22 mouse cellular contexts compared by ENCODE assay signal in the genomic region with DNA sequence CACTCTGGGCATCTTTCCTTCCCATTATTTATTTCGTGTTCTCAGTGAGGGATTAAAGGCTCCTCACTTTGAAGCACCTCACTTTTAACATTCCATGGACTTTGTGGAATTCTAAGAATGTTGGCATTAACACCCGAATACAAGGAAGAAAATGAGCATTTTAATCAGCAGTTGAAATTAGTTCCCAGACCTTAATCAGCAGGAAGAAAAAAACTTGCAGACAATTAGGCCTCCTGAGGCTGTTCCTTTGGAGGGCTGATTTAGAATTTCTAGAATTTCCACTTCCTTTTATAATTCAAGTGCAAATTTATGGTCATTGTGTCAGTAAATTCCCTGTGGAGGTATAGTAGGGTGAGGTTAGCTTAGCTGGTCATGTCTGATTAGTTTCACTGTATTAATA.
"Had no signal": no experiment of that assay in that cellular context is flagged by ENCODE, and none has a peak within 500 bp of the region (broad histone marks: within the 10 kb centered on the region; RNA-seq: fewer than 3 reads in every experiment).

No protein-coding gene starts in this region.

- H3K4me1 ChIP-seq: limb, embryonic 10.5 days; limb, embryonic 13.5 days; liver, embryonic 12.5 days; liver, embryonic 15.5 days; lung, embryonic 15.5 days; megakaryocyte, embryonic 14.5 days; midbrain, embryonic 10.5 days; midbrain, embryonic 13.5 days; neural tube, embryonic 13.5 days; stomach, embryonic 15.5 days had no signal

- H3K36me3 ChIP-seq: limb, embryonic 10.5 days; limb, embryonic 13.5 days; liver, embryonic 12.5 days; liver, embryonic 15.5 days; lung, embryonic 15.5 days; midbrain, embryonic 10.5 days; midbrain, embryonic 13.5 days; neural tube, embryonic 13.5 days; stomach, embryonic 15.5 days had no signal

- H3K27me3 ChIP-seq: limb, embryonic 13.5 days; liver, embryonic 12.5 days; liver, embryonic 15.5 days; lung, embryonic 15.5 days; megakaryocyte, embryonic 14.5 days; midbrain, embryonic 13.5 days; neural tube, embryonic 13.5 days; stomach, embryonic 15.5 days had no signal

- H3K27ac ChIP-seq: kidney, postnatal 0 days; limb, embryonic 10.5 days; limb, embryonic 13.5 days; liver, embryonic 12.5 days; liver, embryonic 15.5 days; lung, embryonic 15.5 days; midbrain, embryonic 10.5 days; midbrain, embryonic 13.5 days; neural tube, embryonic 13.5 days; stomach, embryonic 15.5 days had no signal

- H3K9ac ChIP-seq: limb, embryonic 13.5 days; liver, embryonic 12.5 days; liver, embryonic 15.5 days; lung, embryonic 15.5 days; midbrain, embryonic 13.5 days; neural tube, embryonic 13.5 days; stomach, embryonic 15.5 days had no signal

- H3K9me3 ChIP-seq: limb, embryonic 10.5 days; limb, embryonic 13.5 days; liver, embryonic 12.5 days; liver, embryonic 15.5 days; lung, embryonic 15.5 days; megakaryocyte, embryonic 14.5 days; midbrain, embryonic 13.5 days; neural tube, embryonic 13.5 days; stomach, embryonic 15.5 days had no signal

- H3K4me3 ChIP-seq: limb, embryonic 10.5 days; limb, embryonic 13.5 days; liver, embryonic 12.5 days; liver, embryonic 15.5 days; lung, embryonic 15.5 days; megakaryocyte, embryonic 14.5 days; midbrain, embryonic 10.5 days; midbrain, embryonic 13.5 days; myocyte; neural tube, embryonic 13.5 days; stomach, embryonic 15.5 days had no signal

- ATAC-seq: liver, embryonic 12.5 days; midbrain, embryonic 13.5 days; midbrain, embryonic 16.5 days had no signal

- DNase-seq: kidney, postnatal 25 days; liver; lung, adult 18-20 months; lung, postnatal 10 days; lung, postnatal 36 days; retina, postnatal 1 day; right cerebral cortex, postnatal 25 days; spleen, adult 18-20 months; thymus, postnatal 25 days had no signal

- H3K4me2 ChIP-seq: limb, embryonic 13.5 days; liver, embryonic 12.5 days; liver, embryonic 15.5 days; lung, embryonic 15.5 days; midbrain, embryonic 13.5 days; neural tube, embryonic 13.5 days; stomach, embryonic 15.5 days had no signal
